Mouse (Mus musculus) heart, postnatal 0 days (tissue): ENCODE measurements around the gene Mvp.

Experiments
- CTCF ChIP-seq: IDR thresholded peaks from 2 replicates; pipeline ENCODE4 v1.5.1; 2016; ENCODE audit warnings: antibody characterized with exemption, control low read depth, low read depth
- EP300 ChIP-seq: IDR thresholded peaks from 2 replicates; pipeline ENCODE4 v1.6.1; 2016; ENCODE audit warnings: antibody characterized with exemption, low read depth

- TF ChIP-seq CTCF (no peak), EP300 (no peak)
These were observed 2.7 kb downstream of the Mvp start for GRCm38 (mm10) chr7:127011717-127012116.
